Mouse (Mus musculus) layer of hippocampus, adult 9-10 months (tissue): ENCODE results near the gene Kctd7.

ENCODE experiments used
- DNase-seq: peaks from one replicate; pipeline ENCODE4 v3.0.0; 2022; ENCODE audit warnings: low spot score

The Kctd7 gene

DNA sequence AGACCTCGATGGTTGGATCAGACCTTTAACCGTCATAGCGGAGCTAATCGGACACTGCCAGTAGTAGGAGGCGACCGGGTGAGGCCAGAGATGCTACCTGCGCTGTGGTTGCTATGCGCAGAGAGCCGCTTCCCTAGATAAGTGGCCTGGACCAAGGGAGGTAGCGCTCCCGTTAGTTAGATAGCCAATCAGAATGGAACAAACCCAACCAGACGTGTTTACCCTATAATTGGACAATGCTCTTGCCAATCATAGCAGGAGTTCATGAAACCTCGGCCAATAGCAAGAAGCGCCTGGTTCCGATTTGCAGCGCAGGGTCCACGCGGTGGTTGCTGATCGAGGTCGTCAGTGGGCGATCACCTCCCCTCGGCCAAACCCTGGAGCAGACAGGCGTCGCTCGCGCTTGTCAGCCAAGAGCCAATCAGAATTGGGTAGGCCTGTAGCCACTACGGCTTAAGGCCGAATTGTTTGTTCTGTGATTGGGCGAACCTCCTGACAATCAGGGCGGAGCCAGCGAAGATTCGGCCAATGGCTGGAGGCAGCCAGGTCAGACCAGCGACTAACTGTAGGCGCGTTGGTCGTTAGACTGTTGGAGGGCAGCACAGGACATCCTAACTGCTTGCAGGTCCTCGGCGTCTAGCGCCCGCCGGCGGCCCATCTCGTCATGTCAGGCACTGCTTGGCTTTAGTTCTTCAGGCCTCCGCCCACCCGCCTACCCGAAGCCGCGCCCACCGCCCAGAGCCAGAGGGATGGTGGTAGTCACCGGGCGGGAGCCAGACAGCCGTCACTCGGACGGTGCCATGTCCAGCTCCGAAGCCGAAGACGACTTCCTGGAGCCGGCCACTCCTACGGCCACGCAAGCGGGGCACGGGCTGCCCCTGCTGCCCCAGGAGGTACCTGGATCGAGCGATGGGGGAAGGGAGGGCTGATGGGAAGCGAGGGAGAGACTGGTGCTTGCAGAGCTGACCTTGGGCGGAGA, at the start of gene Kctd7:
Gene Kctd7 (plus strand): TSS at position 528 of the 979 bp plus-strand sequence.
- peak; percentile 98 for DNase-seq

DNA sequence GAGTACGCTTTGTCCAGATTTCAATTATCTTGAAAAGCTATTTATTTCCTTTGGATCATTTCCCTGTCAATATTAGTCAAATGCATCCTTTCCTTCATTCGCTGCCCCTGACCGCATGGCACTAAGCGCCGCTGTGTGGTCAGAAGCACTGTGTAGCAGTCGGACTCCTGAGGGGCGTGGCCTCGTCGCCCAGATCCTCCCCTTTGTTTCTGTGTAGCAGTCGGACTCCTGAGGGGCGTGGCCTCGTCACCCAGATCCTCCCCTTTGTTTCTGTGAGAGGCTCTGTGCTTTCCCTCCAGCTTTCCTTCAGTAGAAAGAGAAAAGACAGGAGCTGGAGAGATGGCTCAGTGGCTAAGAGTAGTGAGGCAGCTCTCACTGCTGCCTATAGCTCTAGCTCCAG, 47.9 kb upstream of the Kctd7 start:
- no peak for DNase-seq

- no peak for DNase-seq
Measured at GRCm38 (mm10) chr5:130097837-130098236, 46.8 kb upstream of the Kctd7 start.

DNA sequence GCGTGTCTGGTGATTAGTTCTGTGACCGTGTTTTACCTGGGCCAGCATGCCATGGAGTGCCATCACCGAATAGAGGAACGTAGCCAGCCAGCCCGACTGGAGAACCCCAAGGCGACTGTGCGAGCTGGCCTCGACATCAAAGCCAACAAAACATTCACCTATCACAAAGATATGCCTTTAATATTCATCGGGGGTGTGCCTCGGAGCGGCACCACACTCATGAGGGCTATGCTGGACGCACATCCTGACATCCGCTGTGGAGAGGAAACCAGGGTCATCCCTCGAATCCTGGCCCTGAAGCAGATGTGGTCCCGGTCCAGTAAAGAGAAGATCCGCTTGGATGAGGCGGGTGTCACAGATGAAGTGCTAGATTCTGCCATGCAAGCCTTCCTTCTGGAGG, 42.9 kb upstream of the Kctd7 start:
- no peak for DNase-seq

DNA sequence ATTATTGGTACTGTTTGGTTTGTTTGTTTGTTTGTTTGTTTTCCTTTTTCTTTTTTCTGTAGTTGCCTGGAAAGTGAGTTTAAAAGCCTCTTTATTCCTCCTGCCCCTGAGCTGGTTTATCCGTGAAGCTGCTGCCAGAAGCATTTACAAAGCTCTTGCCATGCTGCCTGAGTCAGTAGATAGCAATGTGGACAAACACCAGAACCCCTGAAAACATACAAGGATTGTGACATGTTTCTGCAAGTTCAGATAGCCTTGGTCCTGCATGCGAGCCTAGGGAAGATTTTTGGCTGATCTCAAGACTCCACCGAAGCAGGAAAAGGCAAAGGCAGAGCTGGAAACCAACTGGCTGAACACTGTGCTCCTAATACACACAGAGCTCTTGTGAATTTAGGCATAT, 35.3 kb upstream of the Kctd7 start:
- no peak for DNase-seq

DNA sequence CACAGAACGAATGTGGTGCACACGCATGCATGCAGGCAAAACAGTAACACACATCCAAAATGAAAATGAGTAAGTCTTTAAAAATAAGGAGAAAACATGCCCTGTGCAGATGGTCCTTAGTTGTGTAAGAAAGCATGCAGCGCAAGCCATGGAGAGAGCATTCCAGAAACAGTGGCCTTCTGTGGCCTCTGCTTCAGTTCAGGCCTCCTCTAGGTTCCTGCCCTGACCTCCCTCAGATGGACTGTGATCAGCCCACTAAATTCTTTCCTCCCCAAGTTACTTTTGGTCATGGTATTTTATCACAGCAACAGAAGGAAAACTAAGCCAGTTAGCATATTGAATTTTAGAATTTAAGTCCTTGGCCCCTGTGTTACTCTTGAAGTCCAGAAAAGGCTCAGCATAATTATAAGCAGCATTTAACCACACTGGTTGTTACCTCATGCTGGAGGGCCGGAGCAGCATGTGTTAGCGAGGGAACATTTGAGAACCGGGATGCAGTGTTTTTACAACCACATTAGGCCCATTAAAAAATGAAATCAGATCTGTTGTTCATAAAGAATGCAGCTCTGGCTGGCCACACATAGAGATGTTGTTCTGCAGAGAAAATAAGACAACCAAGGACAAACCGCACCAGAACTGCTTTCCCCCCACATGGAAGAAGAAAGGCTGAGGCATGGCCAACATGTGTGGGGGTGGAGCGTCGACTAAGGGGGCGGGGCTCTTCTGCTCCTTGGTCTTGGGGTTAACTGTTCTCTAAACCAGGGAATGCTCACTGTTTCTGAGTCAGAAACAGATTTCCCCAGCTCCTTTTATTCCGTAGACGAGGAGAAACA, 33.8 kb upstream of the Kctd7 start:
- DNase-seq: no peak

GRCm38 (mm10) chr5:130112653-130113052, 32.0 kb upstream of the Kctd7 start:
- no peak for DNase-seq

DNA sequence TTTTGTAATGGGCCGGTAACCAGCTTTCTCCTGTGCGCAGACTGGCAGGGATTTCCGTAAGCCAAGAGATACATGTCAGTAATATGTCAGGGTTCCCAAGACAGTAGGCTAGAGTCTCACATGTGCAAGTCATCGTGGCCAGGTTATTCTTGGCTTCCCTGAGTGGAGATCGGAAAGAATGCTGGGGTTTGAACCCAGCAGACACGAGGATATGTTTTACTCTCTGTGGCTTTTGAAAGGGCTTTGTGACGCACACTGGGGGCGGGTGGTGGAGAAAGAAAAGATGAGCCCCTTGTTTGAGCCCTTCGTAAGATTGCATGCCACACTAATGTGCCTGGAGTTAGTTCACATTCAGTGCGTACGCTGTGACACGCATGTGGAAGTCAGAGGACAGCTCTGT, 28.5 kb upstream of the Kctd7 start:
- no peak for DNase-seq

- DNase-seq: no peak
Measured at GRCm38 (mm10) chr5:130116857-130117256, 27.8 kb upstream of the Kctd7 start.

GRCm38 (mm10) chr5:130117932-130118331, 26.7 kb upstream of the Kctd7 start:
- no peak for DNase-seq

GRCm38 (mm10) chr5:130119236-130119635, 25.4 kb upstream of the Kctd7 start:
- DNase-seq: no peak

GRCm38 (mm10) chr5:130120070-130120736, 24.5 kb upstream of the Kctd7 start:
- DNase-seq: no peak

- DNase-seq: no peak
Measured at GRCm38 (mm10) chr5:130120904-130121303, 23.8 kb upstream of the Kctd7 start.

DNA sequence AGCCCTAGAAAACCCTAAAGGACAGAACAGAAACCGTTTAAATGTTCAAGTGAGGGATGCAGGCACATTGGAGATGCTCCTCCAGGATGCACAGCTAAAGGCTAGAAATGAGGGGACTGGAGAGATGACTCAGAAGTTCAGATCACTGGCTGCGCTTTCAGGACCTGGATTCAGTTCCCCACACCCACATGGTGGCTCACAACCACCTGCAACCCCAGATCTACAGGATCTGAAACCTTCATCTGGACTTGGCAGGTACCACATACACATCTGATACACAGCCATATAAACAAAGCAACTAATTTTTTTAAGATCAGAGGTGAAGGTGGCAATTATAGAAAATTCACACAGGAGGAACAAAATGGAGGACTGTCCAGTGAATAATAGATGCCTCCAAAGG, 22.3 kb upstream of the Kctd7 start:
- no peak for DNase-seq

DNA sequence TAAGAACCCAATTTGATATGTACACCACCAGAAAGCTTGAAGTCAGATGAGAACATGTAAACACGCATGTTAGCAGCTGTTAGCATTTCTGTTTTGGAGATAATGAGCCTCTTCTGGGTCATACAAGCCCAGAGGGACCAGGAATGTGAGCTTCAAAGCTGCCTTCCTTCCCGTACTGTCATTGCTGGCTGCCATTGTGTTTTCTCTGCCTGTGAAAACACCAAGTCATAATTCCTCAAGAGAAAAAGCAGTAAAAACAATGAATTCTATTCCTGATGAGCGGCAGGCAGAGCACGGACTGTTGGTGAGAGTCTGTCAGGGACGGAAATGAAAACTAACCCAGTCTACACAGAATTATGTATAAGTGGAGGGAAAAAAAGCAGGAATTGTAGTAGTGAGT, 20.4 kb upstream of the Kctd7 start:
- DNase-seq: no peak

GRCm38 (mm10) chr5:130128686-130129523, 15.8 kb upstream of the Kctd7 start:
- no peak for DNase-seq

GRCm38 (mm10) chr5:130129524-130129793, 15.2 kb upstream of the Kctd7 start:
- no peak for DNase-seq

DNA sequence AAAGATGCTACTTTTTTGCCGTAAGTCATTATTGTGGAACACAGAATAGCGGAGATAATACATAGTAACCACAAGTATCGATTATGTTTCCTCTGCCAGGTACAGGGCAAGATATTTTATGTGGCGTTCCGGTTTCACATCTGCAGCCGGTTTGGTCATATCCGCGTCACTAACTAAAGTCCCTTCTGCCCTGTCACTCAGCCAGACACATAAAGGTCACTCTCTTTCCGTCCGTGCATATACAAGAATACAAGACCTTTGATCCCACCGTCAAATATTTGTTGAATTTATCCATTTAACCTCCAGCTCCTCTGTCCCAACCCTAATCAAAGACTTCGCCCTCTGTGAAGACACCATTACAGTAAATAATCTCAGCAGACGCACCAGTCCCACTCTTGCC, 8.1 kb upstream of the Kctd7 start:
- DNase-seq: no peak

DNA sequence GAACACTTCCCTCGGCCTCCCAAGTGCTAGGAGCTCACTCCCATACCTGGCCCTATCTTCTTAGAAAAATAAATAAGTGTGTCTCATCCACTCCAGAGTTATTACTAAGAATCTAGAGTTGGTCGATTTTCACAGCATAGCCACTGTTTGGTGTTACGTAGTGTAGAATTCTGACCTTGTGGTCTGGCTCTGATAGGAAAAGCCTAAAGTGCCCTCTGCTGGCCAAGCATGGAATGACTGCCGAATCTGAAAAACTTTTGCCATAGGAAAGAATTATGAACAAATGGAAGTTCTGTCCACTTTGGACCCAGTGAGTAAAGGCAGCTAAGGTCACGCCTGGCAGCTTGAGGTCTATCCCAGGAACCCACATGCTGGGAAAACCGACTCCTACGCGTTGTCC, 5.3 kb upstream of the Kctd7 start:
- DNase-seq: peak; percentile 84

GRCm38 (mm10) chr5:130141138-130141537, 3.5 kb upstream of the Kctd7 start:
- no peak for DNase-seq

GRCm38 (mm10) chr5:130142041-130142440, 2.6 kb upstream of the Kctd7 start:
- DNase-seq: no peak

- DNase-seq: no peak
Measured at GRCm38 (mm10) chr5:130143101-130143500, 1.6 kb upstream of the Kctd7 start.
